Mouse (Mus musculus) 3T3-L1 (cell line): ENCODE measurements at regions not wholly inside any gene's neighbourhood (a gene's known extent, or its start where the extent isn't known, plus 50 kb on each side); places are given as distances from the start of the nearest gene placed in this dataset.
A peak's percentile ranks its signal among the peaks of the same experiment; 100 is the strongest.

ENCODE experiments used
- DNase-seq: peaks from one replicate; pipeline ENCODE4 v3.0.0-alpha.2; 2015; ENCODE audit warnings: low read depth, low spot score

DNA sequence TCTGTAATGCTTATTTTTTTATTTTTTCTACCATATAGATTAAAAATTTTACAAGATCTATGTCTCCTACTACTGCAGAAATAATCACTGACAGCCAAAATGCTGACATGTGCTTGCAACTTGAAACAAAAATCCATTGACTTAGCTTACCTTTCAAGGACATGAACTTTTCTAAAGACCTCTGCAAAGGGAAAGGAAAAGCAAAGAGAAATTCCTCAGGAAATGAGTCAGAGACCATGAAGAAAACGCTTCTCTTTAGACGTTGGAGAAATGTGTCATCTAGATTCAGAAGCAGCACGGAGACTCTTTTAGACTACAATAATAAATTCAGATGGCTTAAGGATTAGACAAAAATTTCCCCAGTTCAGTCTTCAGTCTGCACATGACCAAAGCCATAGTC is 2188.6 kb upstream of the Tenm3 start:
- peak; percentile 15 for DNase-seq

DNA sequence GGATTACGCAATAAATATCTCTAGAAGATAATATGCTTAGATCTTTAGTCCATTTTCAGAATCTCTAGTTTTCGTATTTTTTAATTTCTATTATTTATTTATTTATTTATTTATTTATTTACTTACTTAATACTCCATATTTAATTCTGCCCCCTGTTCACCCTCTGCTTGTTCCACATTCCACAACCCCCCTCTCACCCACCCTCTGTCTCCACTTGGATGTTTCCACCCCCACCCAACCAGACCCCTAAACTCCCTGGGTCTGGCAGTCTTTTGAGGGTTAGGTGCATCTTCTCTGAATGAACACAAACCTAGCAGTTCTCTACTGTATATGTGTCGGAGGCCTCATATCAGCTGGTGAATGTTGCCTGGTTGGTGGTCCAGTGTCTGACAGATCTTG is 2166.8 kb upstream of the Tenm3 start:
- DNase-seq = no peak

DNA sequence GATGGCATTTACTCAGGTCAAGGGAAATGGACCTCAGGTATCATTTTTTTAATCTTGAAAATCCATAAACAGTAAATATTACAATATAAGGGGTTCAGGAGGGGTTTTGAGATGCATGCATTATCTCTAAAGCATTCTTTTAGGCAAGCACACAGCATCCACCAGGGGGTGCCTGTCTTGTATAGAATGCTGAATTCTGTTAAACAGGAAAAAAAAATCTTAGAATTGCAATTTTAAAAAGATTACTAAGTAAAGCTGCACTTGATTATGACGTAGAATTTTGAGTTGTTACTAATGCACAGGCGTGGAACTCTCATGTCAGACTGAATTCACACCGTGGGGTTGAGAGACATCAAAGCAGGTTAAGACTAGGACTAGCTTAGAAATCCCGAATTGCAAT is 2123.6 kb upstream of the Tenm3 start:
- DNase-seq = peak; percentile 17

DNA sequence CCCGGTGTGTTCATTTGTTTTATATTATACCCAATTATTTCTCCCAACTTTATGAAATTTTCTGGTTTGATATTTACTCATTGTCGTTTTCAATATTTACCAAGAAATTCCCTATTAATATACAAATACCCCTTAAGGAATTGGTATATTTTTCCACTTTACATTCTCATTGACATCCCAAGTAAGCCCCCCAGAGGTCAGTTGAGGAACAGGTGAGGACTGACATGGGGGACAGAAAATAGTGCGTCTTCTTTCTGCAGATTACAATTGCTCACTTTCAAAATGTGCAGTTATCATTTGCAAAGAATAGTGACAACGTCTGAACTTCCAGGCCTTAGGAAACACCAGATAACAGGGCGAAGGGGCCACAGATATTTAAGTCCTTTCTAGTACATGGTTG is 2073.8 kb upstream of the Tenm3 start:
- no peak for DNase-seq

DNA sequence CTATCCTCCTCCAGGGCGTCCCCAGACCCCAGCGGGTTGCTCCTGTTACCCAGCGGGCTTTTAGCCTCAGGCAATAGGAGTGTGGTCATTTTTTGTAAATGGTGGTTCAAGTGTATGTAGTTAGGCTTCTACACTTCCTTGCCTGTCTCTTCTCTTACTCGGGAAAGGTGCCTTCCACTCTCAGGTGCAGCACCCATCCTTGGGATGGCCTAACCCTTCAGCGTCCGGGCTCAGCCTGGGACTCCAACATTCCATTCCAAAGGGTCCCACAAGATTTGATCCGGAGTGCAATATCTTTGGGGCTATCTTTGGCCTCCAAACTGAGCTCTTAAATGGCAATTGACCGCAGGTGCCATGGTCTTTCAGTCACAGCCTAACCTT is 2073.0 kb upstream of the Tenm3 start:
- no peak for DNase-seq

DNA sequence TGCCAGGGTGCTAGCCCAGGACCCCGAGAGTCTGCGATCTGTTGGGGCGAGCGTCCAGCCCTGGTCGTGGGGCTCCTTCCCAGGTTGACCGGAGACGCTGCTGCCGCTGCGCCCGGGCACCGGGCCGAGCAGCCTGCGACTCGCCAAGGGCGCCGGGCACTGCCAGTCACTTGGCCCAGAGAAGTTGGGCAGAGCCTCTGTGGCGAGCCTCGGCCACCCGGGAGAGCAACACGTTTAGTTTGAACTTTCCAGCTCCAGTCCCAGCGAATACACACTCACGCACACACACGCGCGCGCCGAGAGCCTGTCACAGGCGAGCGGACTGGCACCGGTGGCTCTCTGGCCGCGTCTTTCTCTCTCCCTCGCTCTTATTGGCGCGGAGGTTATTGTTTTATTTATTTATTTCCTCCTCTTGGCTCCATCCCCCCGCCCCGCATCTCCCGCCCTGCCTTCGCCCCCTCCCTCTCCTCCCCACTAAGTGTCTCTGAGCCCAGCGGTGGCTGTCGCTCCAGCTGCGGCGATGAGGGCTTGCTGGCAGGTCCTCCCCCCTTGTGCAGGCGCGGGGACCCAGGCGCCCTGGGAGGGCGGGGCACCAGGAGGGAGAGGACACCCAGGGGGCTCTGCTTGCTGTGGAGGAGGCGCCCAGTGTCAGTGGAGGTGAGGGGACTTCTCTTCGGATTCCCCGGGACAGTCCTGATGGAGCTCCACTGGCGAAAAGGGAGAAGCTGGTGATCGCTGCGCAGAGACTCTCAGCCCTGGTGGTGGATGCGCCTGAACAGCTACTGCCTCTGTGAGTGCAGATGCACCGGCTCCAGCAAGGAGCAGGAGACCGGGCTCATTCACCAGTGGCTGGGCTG is 2072.4 kb upstream of the Tenm3 start:
- DNase-seq = no peak

DNA sequence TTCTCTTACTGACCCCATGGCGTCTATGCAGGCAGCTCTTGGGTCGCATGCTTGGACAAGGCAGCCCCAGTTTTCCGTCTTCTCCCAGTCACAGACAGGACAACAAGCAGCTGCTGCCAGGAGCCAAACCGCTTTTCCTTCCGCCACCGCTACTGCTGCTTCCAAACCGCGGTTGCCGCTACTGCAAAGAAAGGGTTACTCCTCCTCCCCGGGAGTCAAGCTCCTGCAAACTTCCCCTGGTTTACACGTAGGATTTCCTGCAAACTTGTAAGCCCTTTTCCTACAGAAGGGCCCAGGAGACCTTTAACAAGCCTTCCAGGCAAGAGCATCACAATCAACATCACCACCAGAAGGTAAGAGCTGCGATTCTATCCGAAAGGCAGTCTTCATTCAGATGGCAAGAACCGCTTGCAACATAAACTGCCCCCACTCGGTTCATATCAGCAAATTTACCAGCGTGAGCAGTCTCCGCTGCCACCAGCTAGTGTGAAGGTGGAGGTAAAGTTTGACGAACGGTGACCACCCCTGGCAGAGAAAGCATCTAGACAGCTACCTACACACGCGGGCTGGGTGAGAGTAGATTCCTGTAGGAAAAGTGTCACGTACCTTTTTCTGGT is 2071.6 kb upstream of the Tenm3 start:
- no peak for DNase-seq

DNA sequence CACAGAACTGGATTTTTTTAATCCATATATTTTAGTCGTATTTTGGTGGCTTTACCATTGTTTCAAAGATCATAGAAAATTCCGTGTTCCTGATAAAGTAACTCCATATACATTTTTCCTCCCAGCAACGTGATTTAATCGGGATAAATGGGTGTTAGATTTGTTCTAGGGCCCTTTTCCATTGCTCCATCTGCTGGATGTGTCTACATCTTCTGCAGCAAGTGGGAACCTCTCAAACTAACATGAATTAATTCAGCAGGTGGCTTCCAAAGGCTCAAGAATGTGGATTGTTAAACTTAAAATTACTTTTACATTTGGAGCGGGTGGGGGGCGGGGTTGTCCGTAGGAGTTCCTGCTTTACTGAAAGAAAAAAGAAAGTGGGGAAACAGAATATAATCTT is 2070.9 kb upstream of the Tenm3 start:
- DNase-seq = no peak

DNA sequence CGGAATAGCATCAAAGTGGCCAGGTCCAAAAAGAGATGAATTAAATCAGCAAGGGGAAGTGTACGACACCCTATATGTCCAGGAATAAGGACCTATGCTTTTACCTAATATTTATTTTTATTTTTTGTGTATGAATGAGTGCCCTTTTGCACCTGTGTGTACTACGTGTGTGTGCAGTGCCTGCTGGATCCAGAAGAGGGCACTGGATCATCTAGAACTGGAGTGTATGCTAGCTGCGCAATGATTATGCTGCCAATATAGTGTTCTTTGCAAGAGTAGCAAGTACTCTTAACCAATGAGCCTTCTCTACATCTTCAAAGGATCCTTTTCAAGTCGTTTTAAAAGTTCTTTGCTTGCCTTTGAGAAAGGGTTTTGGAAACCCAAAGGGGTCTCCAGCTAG is 2034.4 kb upstream of the Tenm3 start:
- DNase-seq = no peak
